Mouse (Mus musculus) embryonic fibroblast, embryonic 13.5 days (primary cell): ENCODE measurements at regions not wholly inside any gene's neighbourhood (a gene's known extent, or its start where the extent isn't known, plus 50 kb on each side); places are given as distances from the start of the nearest gene placed in this dataset.

Source experiments
- CTCF ChIP-seq: IDR thresholded peaks from 2 replicates; pipeline ENCODE4 v1.5.1; 2011; ENCODE audit warnings: mild to moderate bottlenecking, control low read depth, low read length, moderate library complexity, borderline replicate concordance; ENCODE audit not compliant: insufficient read depth
- POLR2A ChIP-seq: IDR thresholded peaks from 2 replicates; pipeline ENCODE4 v1.6.1; 2011; ENCODE audit warnings: low read depth, mild to moderate bottlenecking, control low read depth, low read length, moderate library complexity

DNA sequence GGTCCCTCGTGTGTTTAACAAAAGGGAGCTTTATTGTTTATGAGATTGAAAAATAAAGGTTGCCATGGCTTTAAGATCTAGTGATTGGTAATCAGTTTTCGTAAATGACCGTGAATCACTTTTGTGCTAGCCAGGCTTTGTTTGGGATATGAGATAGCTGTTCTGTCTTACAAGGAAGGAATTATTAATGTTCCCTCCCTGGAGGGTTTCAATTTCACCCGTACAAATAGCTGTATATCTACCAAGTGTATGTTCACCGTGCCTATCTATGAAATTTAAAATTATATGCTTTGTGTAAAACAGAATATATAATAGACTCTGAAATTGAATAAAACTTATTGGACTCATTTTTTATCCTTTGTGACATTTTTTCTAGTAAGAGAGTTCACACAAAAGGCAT, 268.3 kb upstream of the Apob start:
- no peak for TF ChIP-seq POLR2A
- TF ChIP-seq CTCF: no peak
